Mouse (Mus musculus) stomach, embryonic 14.5 days (tissue): ENCODE data around the gene Akap6. TPM values are rescaled to one million over a fixed set of nuclear protein-coding genes. Genes with fewer than 3 reads are reported as not detected.

Experiments
- ATAC-seq: fragments of 200-750 bp; cut with Nextera tagmentation; 2 replicates; pipeline ENCODE4 v1.8.0; 2017; ENCODE audit warnings: low read depth, moderate TSS enrichment; ENCODE audit not compliant: insufficient number of reproducible peaks, insufficient read depth, low FRiP score
- H3K27ac ChIP-seq: fragments of 300-500 bp; sonication (generic); 2 replicates; pipeline ENCODE4 v1.5.1; 2014; ENCODE audit warnings: mild to moderate bottlenecking, low read length, moderate library complexity, mixed read lengths
- H3K27me3 ChIP-seq: fragments of 300-500 bp; sonication (generic); 2 replicates; pipeline ENCODE4 v1.6.1; 2014; ENCODE audit warnings: low read length, control low read depth, mixed read lengths; ENCODE audit not compliant: control insufficient read depth, insufficient read depth
- H3K36me3 ChIP-seq: fragments of 300-500 bp; sonication (generic); 2 replicates; pipeline ENCODE4 v1.6.1; 2014; ENCODE audit warnings: mild to moderate bottlenecking, control low read depth, low read length, moderate library complexity, mixed read lengths; ENCODE audit not compliant: control insufficient read depth, insufficient read depth
- H3K4me1 ChIP-seq: fragments of 300-500 bp; sonication (generic); 2 replicates; pipeline ENCODE4 v1.6.1; 2014; ENCODE audit warnings: low read length, control low read depth, mixed read lengths; ENCODE audit not compliant: control insufficient read depth, insufficient read depth
- H3K4me2 ChIP-seq: fragments of 300-500 bp; sonication (generic); replicated peaks from 2 replicates; pipeline ENCODE4 v1.6.1; 2014; ENCODE audit warnings: low read depth, low read length, control low read depth
- H3K4me3 ChIP-seq: fragments of 300-500 bp; sonication (generic); 2 replicates; pipeline ENCODE4 v1.5.1; 2014; ENCODE audit warnings: low read depth, low read length, control low read depth
- H3K9ac ChIP-seq: fragments of 300-500 bp; sonication (generic); replicated peaks from 2 replicates; pipeline ENCODE4 v1.6.1; 2014; ENCODE audit warnings: low read depth, mild to moderate bottlenecking, control low read depth, low read length, moderate library complexity, mixed read lengths
- H3K9me3 ChIP-seq: fragments of 300-500 bp; sonication (generic); 2 replicates; pipeline ENCODE4 v1.6.1; 2016; ENCODE audit warnings: low read depth, low read length, control low read depth; ENCODE audit not compliant: control insufficient read depth
- WGBS: fragments of 180-500 bp; shearing (Covaris S2); extraction: QIAGEN DNeasy Blood & Tissue Kit; methylation state at CpG from one replicate; pipeline ENCODE4 v1.1.7; 2014; 5-methylcytosine and 5-hydroxymethylcytosine counted together
- polyA plus RNA-seq: library from polyadenylated mRNA; unstranded; fragments of >200 nt; fragmentation: Nextera tagmentation; extraction: Ambion mirVana; gene quantifications from 2 replicates; pipeline ENCODE4 v1.2.1, GENCODE M21; 2014

Gene Akap6
- polyA plus RNA-seq, 1 experiment from 2014 or later = 2.7 TPM

DNA sequence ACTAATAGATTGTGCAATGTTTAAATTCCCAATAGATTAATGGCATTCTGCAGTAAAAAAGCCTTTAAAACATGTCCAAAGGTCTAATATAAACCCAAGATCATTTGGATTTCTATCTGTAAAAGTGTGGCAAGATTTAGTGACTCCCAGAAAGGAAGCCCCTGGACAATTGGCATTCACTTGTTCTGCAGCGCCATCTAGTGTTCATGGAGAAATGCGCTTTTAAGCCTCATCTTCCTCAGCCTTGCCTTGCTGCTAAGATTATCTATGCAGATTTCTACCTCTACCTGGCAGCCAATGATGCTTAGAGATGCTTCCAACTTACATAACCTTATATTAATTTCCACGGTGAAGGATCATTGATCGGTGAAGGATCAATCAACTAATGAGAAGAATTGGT is 133.0 kb downstream of the Akap6 start:
- Histone ChIP-seq H3K4me3 (no peak overlapping the region), H3K4me2 (no peak overlapping the region), H3K4me1 (peaks cover 5% of the 10 kb centered on the region; the same call in 1 of the 2 replicates), H3K27ac (no peak overlapping the region), H3K36me3 (no peaks in the 10 kb centered on the region), H3K27me3 (no peaks in the 10 kb centered on the region), H3K9me3 (no peaks in the 10 kb centered on the region), H3K9ac (no peak overlapping the region)
- ATAC-seq = no peak
- 6% methylated on average over 4 of the region's 4 CpGs for WGBS

GRCm38 (mm10) chr12:52833141-52833540 is 134.0 kb downstream of the Akap6 start:
- no peak overlapping the region for H3K27ac ChIP-seq
- H3K9ac ChIP-seq = no peak overlapping the region
- H3K27me3 ChIP-seq = no peaks in the 10 kb centered on the region
- peaks cover 5% of the 10 kb centered on the region; the same call in 1 of the 2 replicates for H3K4me1 ChIP-seq
- no peak overlapping the region for H3K4me2 ChIP-seq
- H3K4me3 ChIP-seq = no peak overlapping the region
- WGBS = 54% methylated on average over 6 of the region's 6 CpGs
- H3K36me3 ChIP-seq = no peaks in the 10 kb centered on the region
- ATAC-seq = no peak
- H3K9me3 ChIP-seq = no peaks in the 10 kb centered on the region

DNA sequence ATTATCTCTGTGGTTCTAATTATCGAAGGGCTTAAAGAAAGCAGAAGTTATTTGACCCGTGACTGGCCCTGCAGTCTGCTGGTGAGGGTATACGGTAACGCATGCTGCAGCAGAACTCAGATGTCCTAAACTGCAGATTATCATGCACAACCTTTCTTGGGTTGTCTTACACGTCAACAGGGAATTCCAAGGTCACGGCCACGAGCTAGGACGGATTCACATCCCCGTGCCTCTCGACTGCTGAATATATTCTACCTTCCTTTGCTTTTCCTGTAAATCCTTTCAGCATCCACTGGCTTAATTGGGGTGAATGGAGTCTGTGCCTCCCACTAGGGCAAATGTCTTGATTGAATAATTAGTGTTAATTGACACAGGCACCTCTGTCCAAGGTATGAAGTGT is 134.9 kb downstream of the Akap6 start:
- WGBS = 68% methylated on average over 10 of the region's 10 CpGs
- Histone ChIP-seq H3K27ac (no peak overlapping the region), H3K27me3 (no peaks in the 10 kb centered on the region), H3K9ac (no peak overlapping the region), H3K9me3 (no peaks in the 10 kb centered on the region), H3K4me3 (no peak overlapping the region), H3K36me3 (no peaks in the 10 kb centered on the region), H3K4me2 (no peak overlapping the region), H3K4me1 (peaks cover 5% of the 10 kb centered on the region; the same call in 1 of the 2 replicates)
- no peak for ATAC-seq

GRCm38 (mm10) chr12:52834781-52835279 is 135.6 kb downstream of the Akap6 start:
- no peak for ATAC-seq
- Histone ChIP-seq H3K36me3 (no peaks in the 10 kb centered on the region), H3K27ac (no peak overlapping the region), H3K4me3 (no peak overlapping the region), H3K9ac (no peak overlapping the region), H3K9me3 (no peaks in the 10 kb centered on the region), H3K4me2 (no peak overlapping the region), H3K27me3 (no peaks in the 10 kb centered on the region), H3K4me1 (peaks cover 5% of the 10 kb centered on the region; the same call in 1 of the 2 replicates)
- WGBS = 62% methylated on average over 6 of the region's 6 CpGs

- peak; percentile 58; the same call in 1 of the 2 replicates for ATAC-seq
These were observed 136.1 kb downstream of the Akap6 start for GRCm38 (mm10) chr12:52835291-52835742.

GRCm38 (mm10) chr12:52835914-52836546 is 136.8 kb downstream of the Akap6 start:
- Histone ChIP-seq H3K27ac (peak overlapping the region; percentile 56; the same call in 1 of the 2 replicates), H3K9me3 (no peaks in the 10 kb centered on the region), H3K27me3 (no peaks in the 10 kb centered on the region), H3K36me3 (no peaks in the 10 kb centered on the region), H3K4me1 (peaks cover 5% of the 10 kb centered on the region; the same call in 1 of the 2 replicates), H3K9ac (no peak overlapping the region), H3K4me3 (no peak overlapping the region), H3K4me2 (no peak overlapping the region)
- 56% methylated on average over 12 of the region's 12 CpGs for WGBS
- no peak for ATAC-seq

More at GRCm38 (mm10) chr12:52835291-52835742, 136.1 kb downstream of the Akap6 start:
- H3K27me3 ChIP-seq = no peaks in the 10 kb centered on the region
- H3K9ac ChIP-seq = no peak overlapping the region
- WGBS = 13% methylated on average over 6 of the region's 6 CpGs
- H3K4me2 ChIP-seq = no peak overlapping the region
- no peak overlapping the region; the same call in 1 of the 2 replicates for H3K27ac ChIP-seq
- no peaks in the 10 kb centered on the region for H3K36me3 ChIP-seq
- no peaks in the 10 kb centered on the region for H3K9me3 ChIP-seq
- H3K4me3 ChIP-seq = no peak overlapping the region
- H3K4me1 ChIP-seq = peaks cover 5% of the 10 kb centered on the region; the same call in 1 of the 2 replicates

DNA sequence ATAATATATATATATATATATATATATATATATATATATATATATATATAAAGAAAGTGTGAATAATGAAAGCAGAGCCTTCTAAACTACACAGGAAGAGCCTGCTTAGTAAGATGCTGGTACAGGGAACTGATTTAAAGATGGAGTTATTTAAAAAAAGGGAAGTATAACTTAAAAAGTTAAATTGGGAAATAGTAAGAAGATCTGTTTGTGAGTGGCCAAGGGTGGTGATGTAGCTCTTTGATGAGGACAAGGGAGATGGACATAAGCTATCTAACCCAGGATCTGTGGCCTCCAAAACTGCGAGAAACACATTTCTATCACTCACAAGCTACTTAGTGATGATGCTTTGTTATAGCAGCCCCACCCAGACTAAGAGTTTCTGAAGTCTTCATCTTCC is 146.8 kb downstream of the Akap6 start:
- H3K4me3 ChIP-seq = no peak overlapping the region
- no peaks in the 10 kb centered on the region for H3K4me1 ChIP-seq
- H3K9ac ChIP-seq = no peak overlapping the region
- H3K9me3 ChIP-seq = no peaks in the 10 kb centered on the region
- no peak overlapping the region for H3K4me2 ChIP-seq
- H3K27me3 ChIP-seq = no peaks in the 10 kb centered on the region
- H3K27ac ChIP-seq = no peak overlapping the region
- H3K36me3 ChIP-seq = no peaks in the 10 kb centered on the region
- 84% methylated on average over 1 of the region's 1 CpGs for WGBS
- no peak for ATAC-seq

DNA sequence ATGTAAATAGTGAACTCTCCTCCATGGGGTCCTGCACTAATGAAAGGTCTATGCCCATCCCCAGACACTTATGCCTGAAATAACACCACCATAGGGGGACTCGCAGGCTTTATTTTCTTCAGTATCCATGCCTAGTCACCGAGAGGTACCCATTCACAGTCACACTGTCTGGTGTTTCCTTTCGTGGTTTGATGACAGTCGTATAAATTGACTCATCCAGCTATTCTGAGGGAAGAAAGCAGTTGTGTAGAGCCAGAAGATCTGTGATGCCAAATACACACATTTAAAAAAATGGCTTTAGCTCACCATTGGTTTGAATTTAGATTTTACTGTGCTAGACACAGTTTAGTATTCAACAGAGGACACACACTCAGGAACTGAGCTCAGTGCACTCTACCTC is 147.8 kb downstream of the Akap6 start:
- H3K4me3 ChIP-seq = no peak overlapping the region
- no peak overlapping the region for H3K27ac ChIP-seq
- WGBS = 87% methylated on average over 4 of the region's 4 CpGs
- H3K27me3 ChIP-seq = no peaks in the 10 kb centered on the region
- ATAC-seq = no peak
- H3K36me3 ChIP-seq = no peaks in the 10 kb centered on the region
- H3K9ac ChIP-seq = no peak overlapping the region
- H3K4me2 ChIP-seq = no peak overlapping the region
- no peaks in the 10 kb centered on the region for H3K9me3 ChIP-seq
- H3K4me1 ChIP-seq = no peaks in the 10 kb centered on the region
